ENCODE assay signal across 27 mouse cellular contexts in the genomic region with DNA sequence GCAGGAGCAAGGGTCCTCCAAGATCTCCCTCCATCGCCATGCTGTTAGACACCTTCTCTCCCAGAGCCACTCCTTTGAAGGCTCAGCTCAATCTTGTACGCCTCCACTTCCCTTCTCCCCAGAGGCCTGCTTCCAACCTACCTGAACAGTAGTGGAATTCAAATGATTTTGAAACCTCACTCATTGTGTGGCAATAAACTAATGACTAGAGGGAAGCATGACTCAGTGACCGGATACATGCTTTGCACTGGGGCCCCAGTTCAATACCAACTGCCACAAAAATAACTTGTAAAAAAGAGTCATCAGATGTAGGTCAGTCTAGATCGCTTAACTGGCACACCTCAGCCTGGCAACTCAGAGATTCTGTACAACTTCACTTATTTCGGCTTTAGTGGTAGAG. TPM values are rescaled to one million over a fixed set of nuclear protein-coding genes. Genes with fewer than 3 reads are reported as not detected.
A peak's percentile ranks its signal among the peaks of the same experiment; 100 is the strongest.
DNase-seq lines count a peak whose midpoint lies in the region; ATAC-seq lines count a peak whose summit lies in the region.
"Had no signal": no experiment of that assay in that cellular context is flagged by ENCODE, and none has a peak within 500 bp of the region (broad histone marks: within the 10 kb centered on the region; RNA-seq: fewer than 3 reads in every experiment).

No protein-coding gene starts in this region.

- H3K9me3 ChIP-seq in hindbrain, embryonic 16.5 days (ENCODE audit: control insufficient read depth, low read length): no peaks in the 10 kb centered on the region
- H3K9me3 ChIP-seq in hindbrain, embryonic 13.5 days: no peaks in the 10 kb centered on the region
- H3K9me3 ChIP-seq in neural tube, embryonic 13.5 days: no peaks in the 10 kb centered on the region
- H3K9me3 ChIP-seq: embryonic facial prominence, embryonic 12.5 days; G1E; hindbrain, embryonic 10.5 days; intestine, embryonic 15.5 days; limb, embryonic 12.5 days had no signal

- H3K4me3 ChIP-seq in hindbrain, embryonic 16.5 days (ENCODE audit: low read length): no peak overlapping the region
- H3K4me3 ChIP-seq in hindbrain, embryonic 13.5 days: no peak overlapping the region
- no peak overlapping the region for H3K4me3 ChIP-seq in neural tube, embryonic 13.5 days
- no peak overlapping the region for H3K4me3 ChIP-seq in macrophage (ENCODE audit: inconsistent target)
- H3K4me3 ChIP-seq: embryonic facial prominence, embryonic 12.5 days; hindbrain, embryonic 10.5 days; intestine, embryonic 15.5 days; limb, embryonic 12.5 days had no signal

- H3K27me3 ChIP-seq in hindbrain, embryonic 16.5 days (replicated peaks; ENCODE audit: control insufficient read depth, insufficient read depth, low read length): no peaks in the 10 kb centered on the region
- H3K27me3 ChIP-seq in hindbrain, embryonic 13.5 days: no peaks in the 10 kb centered on the region
- H3K27me3 ChIP-seq in neural tube, embryonic 13.5 days: no peaks in the 10 kb centered on the region
- H3K27me3 ChIP-seq: CH12.LX; embryonic facial prominence, embryonic 12.5 days; intestine, embryonic 15.5 days had no signal

- H3K9ac ChIP-seq in hindbrain, embryonic 16.5 days (ENCODE audit: low read depth, low read length): no peak overlapping the region
- H3K9ac ChIP-seq in hindbrain, embryonic 13.5 days: no peak overlapping the region
- H3K9ac ChIP-seq in neural tube, embryonic 13.5 days: no peak overlapping the region
- H3K9ac ChIP-seq: embryonic facial prominence, embryonic 12.5 days; intestine, embryonic 15.5 days; limb, embryonic 12.5 days; liver, embryonic 14.5 days had no signal

- ATAC-seq in hindbrain, embryonic 16.5 days: no peak
- no peak for ATAC-seq in hindbrain, embryonic 13.5 days (ENCODE audit: low FRiP score)
- ATAC-seq in neural tube, embryonic 13.5 days (ENCODE audit: low read depth): no peak
- ATAC-seq in neutrophil, adult 5-6 weeks (ENCODE audit: extremely low read depth, insufficient number of reproducible peaks, low FRiP score, poor library complexity, severe bottlenecking): peak; percentile 49; the same call in 1 of the 2 replicates
- ATAC-seq: intestine, embryonic 15.5 days had no signal

- no peak overlapping the region for H3K27ac ChIP-seq in hindbrain, embryonic 16.5 days (ENCODE audit: low read depth, low read length)
- H3K27ac ChIP-seq in hindbrain, embryonic 13.5 days: no peak overlapping the region
- no peak overlapping the region for H3K27ac ChIP-seq in neural tube, embryonic 13.5 days (replicated peaks)
- H3K27ac ChIP-seq in macrophage: peak overlapping the region; percentile 40
- H3K27ac ChIP-seq: embryonic facial prominence, embryonic 12.5 days; hindbrain, embryonic 10.5 days; intestine, embryonic 15.5 days; limb, embryonic 12.5 days; liver, embryonic 14.5 days had no signal

- peak overlapping the region; percentile 26; the same call in 1 of the 2 replicates for H3K4me2 ChIP-seq in hindbrain, embryonic 16.5 days (ENCODE audit: low read length)
- H3K4me2 ChIP-seq in hindbrain, embryonic 13.5 days: no peak overlapping the region; the same call in 1 of the 2 replicates
- peak overlapping the region; percentile 80 for H3K4me2 ChIP-seq in neural tube, embryonic 13.5 days
- H3K4me2 ChIP-seq: embryonic facial prominence, embryonic 12.5 days; heart, embryonic 11.5 days; intestine, embryonic 15.5 days; limb, embryonic 12.5 days had no signal

- H3K36me3 ChIP-seq in hindbrain, embryonic 16.5 days (ENCODE audit: control insufficient read depth, insufficient read depth, low read length): no peaks in the 10 kb centered on the region
- no peaks in the 10 kb centered on the region for H3K36me3 ChIP-seq in hindbrain, embryonic 13.5 days
- no peaks in the 10 kb centered on the region for H3K36me3 ChIP-seq in neural tube, embryonic 13.5 days
- H3K36me3 ChIP-seq in macrophage (ENCODE audit: inconsistent target): no peaks in the 10 kb centered on the region
- H3K36me3 ChIP-seq: embryonic facial prominence, embryonic 12.5 days; hindbrain, embryonic 10.5 days; intestine, embryonic 15.5 days; limb, embryonic 12.5 days had no signal

- WGBS in hindbrain, embryonic 16.5 days: 85% methylated on average over 5 of the region's 5 CpGs
- 93% methylated on average over 5 of the region's 5 CpGs for WGBS in hindbrain, embryonic 13.5 days
- 90% methylated on average over 5 of the region's 5 CpGs for WGBS in neural tube, embryonic 13.5 days
- WGBS in macrophage (ENCODE audit: missing documents): 45% methylated on average over 5 of the region's 5 CpGs

- peaks cover 14% of the 10 kb centered on the region for H3K4me1 ChIP-seq in hindbrain, embryonic 16.5 days (ENCODE audit: control insufficient read depth, insufficient read depth, low read depth, low read length)
- H3K4me1 ChIP-seq in hindbrain, embryonic 13.5 days (replicated peaks): peaks cover 27% of the 10 kb centered on the region
- H3K4me1 ChIP-seq in neural tube, embryonic 13.5 days (replicated peaks): peaks cover 33% of the 10 kb centered on the region

- DNase-seq in neural tube, embryonic 10.5 days (ENCODE audit: extremely low spot score, low spot score): no peak
- no peak for DNase-seq in gastrocnemius, adult 8-10 months (ENCODE audit: low spot score in 2 of 2)
- no peak for DNase-seq in gastrocnemius, postnatal 25 days
- DNase-seq: adrenal gland, adult 8-10 months; B cell, adult 2 months; cerebellum, adult 2 months; cerebellum, postnatal 25 days; kidney, adult 9 months; kidney, postnatal 25 days; lung, postnatal 14 days; retina, postnatal 1 day; right cerebral cortex, postnatal 25 days; spleen, adult 18-20 months; thymus, postnatal 25 days had no signal

- peaks cover 29% of the 10 kb centered on the region for H3K79me2 ChIP-seq in macrophage (ENCODE audit: inconsistent target)

RNA-seq across cellular contexts. Expression of a gene that starts 26.3 kb away (rescaled TPM):
- polyA plus RNA-seq in hindbrain, embryonic 16.5 days (2015; fragmentation: Nextera tagmentation; extraction: Ambion mirVana): 69.0 and 73.3 TPM in 2 replicates
- 55.6 and 57.6 TPM in 2 replicates for polyA plus RNA-seq in hindbrain, embryonic 13.5 days (2015; fragmentation: Nextera tagmentation; extraction: Ambion mirVana)
- 64.8 and 66.2 TPM in 2 replicates for polyA plus RNA-seq in neural tube, embryonic 13.5 days (2015; fragmentation: Nextera tagmentation; extraction: Ambion mirVana)
- 100 to 1,000 TPM in 7 of 26 experiments, 10 to 100 TPM in 19; 45.9 to 128 (median 83.1) TPM for total RNA-seq in macrophage (2018; cell fraction: chromatin; rRNA removed)
- total RNA-seq in macrophage (2018; cell fraction: cytosol; rRNA removed): 10 to 100 TPM; 13.3 to 28.0 (median 20.2) TPM
- total RNA-seq in macrophage (2018; cell fraction: nucleus; rRNA removed): 10 to 100 TPM; 26.1 to 90.3 (median 45.8) TPM
- polyA plus RNA-seq in macrophage (2018): 12.0 to 24.6 TPM (median 20.9 TPM) in 3 replicates
- 62.6 and 71.3 TPM in 2 replicates for total RNA-seq in neutrophil, adult 5-6 weeks (2017)
- total RNA-seq in gastrocnemius, adult 8-10 months (2022): 10 to 100 TPM; 77.0 to 85.2 (median 83.0) TPM
- 10 to 100 TPM; 50.6 to 53.5 TPM for total RNA-seq in gastrocnemius, postnatal 25 days (2021)

RNA-seq across cellular contexts. Expression of a gene that starts 26.3 kb away (rescaled TPM):
- 118 and 127 TPM in 2 replicates for polyA plus RNA-seq in hindbrain, embryonic 16.5 days (2015; fragmentation: Nextera tagmentation; extraction: Ambion mirVana)
- 156 and 159 TPM in 2 replicates for polyA plus RNA-seq in hindbrain, embryonic 13.5 days (2015; fragmentation: Nextera tagmentation; extraction: Ambion mirVana)
- 130 and 139 TPM in 2 replicates for polyA plus RNA-seq in neural tube, embryonic 13.5 days (2015; fragmentation: Nextera tagmentation; extraction: Ambion mirVana)
- 10 to 100 TPM; 24.2 to 94.7 (median 65.5) TPM for total RNA-seq in macrophage (2018; cell fraction: chromatin; rRNA removed)
- 10 to 100 TPM; 13.4 to 26.1 (median 17.1) TPM for total RNA-seq in macrophage (2018; cell fraction: cytosol; rRNA removed)
- total RNA-seq in macrophage (2018; cell fraction: nucleus; rRNA removed): 10 to 100 TPM; 14.2 to 76.2 (median 41.6) TPM
- polyA plus RNA-seq in macrophage (2018): 16.4 to 23.6 TPM (median 20.1 TPM) in 3 replicates
- 53.8 and 69.7 TPM in 2 replicates for total RNA-seq in neutrophil, adult 5-6 weeks (2017)
- total RNA-seq in gastrocnemius, adult 8-10 months (2022): 10 to 100 TPM; 29.0 to 38.6 (median 35.3) TPM
- total RNA-seq in gastrocnemius, postnatal 25 days (2021): 10 to 100 TPM; 26.6 to 37.5 TPM
